Mouse (Mus musculus): ENCODE results near the gene Fut11. TPM values are rescaled to one million over a fixed set of nuclear protein-coding genes. Genes with fewer than 3 reads are reported as not detected.

Fut11 gene
- total and polyA plus RNA-seq, 3 experiments = 0.69 to 1.8 TPM; not detected in 1

DNA sequence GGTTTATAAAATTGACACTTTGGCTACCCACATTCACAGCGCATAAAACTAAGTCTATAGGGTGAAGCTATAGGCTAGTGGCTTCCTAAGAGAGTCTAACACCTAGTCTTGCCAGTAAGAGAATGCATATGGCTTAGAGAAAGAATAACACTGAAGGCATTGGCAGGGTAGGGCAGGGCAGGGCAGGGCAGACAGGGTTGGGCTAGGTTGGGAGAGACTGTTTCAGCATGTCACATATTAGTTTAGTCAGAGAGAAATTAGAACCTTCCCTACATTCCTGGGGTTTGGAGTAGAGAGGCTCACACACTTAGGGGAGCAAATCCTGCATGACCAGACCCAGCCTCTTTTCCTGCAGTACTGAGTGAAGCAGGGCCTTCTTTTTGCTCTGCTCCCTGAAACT lies 27.3 kb upstream of the Fut11 start:
- no peaks in the 10 kb centered on the region for H3K36me3 ChIP-seq (ENCODE audit: control insufficient read depth in 1 of 2, insufficient read depth in 2 of 2, low read length in 2 of 2)
- H3K4me3 ChIP-seq (ENCODE audit: control insufficient read depth in 1 of 2, insufficient read depth in 1 of 2, low read depth in 2 of 2, low read length in 2 of 2) = no peak overlapping the region
- H3K9ac ChIP-seq (ENCODE audit: control insufficient read depth, low read depth, low read length, poor library complexity, severe bottlenecking) = no peak overlapping the region
- DNase-seq (ENCODE audit: low read depth, low spot score) = no peak
- H3K79me2 ChIP-seq (ENCODE audit: control insufficient read depth, insufficient read depth, low read length, poor library complexity) = no peaks in the 10 kb centered on the region
- no peak overlapping the region for H3K27ac ChIP-seq (ENCODE audit: control insufficient read depth, low read depth, low read length)
- peaks cover 0 to 14% of the 10 kb centered on the region in 2 experiments; a peak in 1 of 4 replicates for H3K27me3 ChIP-seq (ENCODE audit: control insufficient read depth in 1 of 2, insufficient read depth in 2 of 2, low read length in 2 of 2)
- TF ChIP-seq MXI1 (IDR thresholded peaks at IDR 0.05; ENCODE audit: low read depth, low read length) (no peak), GATA1 (IDR thresholded peaks at IDR 0.05; ENCODE audit: low read depth, low read length) (no peak), JUND (IDR thresholded peaks at IDR 0.05; ENCODE audit: low read depth, low read length) (no peak), TAL1 (IDR thresholded peaks at IDR 0.05; ENCODE audit: low read length) (no peak)
- H3K4me1 ChIP-seq (ENCODE audit: control insufficient read depth in 1 of 2, insufficient read depth in 2 of 2, low read length in 2 of 2) = no peaks in the 10 kb centered on the region
- no peaks in the 10 kb centered on the region for H3K9me3 ChIP-seq (replicated peaks; ENCODE audit: insufficient read depth, low read length)

- Histone ChIP-seq H3K4me3 (ENCODE audit: control insufficient read depth in 1 of 2, insufficient read depth in 1 of 2, low read depth in 2 of 2, low read length in 2 of 2) (no peak within 1 kb of the TSS), H3K79me2 (ENCODE audit: control insufficient read depth, insufficient read depth, low read length, poor library complexity) (no peaks in the 10 kb centered on the region; the same call in 1 of the 2 replicates), H3K27me3 (ENCODE audit: control insufficient read depth in 1 of 2, insufficient read depth in 2 of 2, low read length in 2 of 2) (peaks cover 0 to 13% of the 10 kb centered on the region in 2 experiments; a peak in 1 of 4 replicates), H3K36me3 (ENCODE audit: control insufficient read depth in 1 of 2, insufficient read depth in 2 of 2, low read length in 2 of 2) (peaks cover 0 to 3% of the 10 kb centered on the region in 2 experiments; a peak in 2 of 4 replicates), H3K9me3 (replicated peaks; ENCODE audit: insufficient read depth, low read length) (no peaks in the 10 kb centered on the region), H3K4me1 (ENCODE audit: control insufficient read depth in 1 of 2, insufficient read depth in 2 of 2, low read length in 2 of 2) (peaks cover 1 to 2% of the 10 kb centered on the region in 2 experiments; a peak in 2 of 4 replicates), H3K27ac (ENCODE audit: control insufficient read depth, low read depth, low read length) (no peak within 1 kb of the TSS), H3K9ac (ENCODE audit: control insufficient read depth, low read depth, low read length, poor library complexity, severe bottlenecking) (no peak within 1 kb of the TSS)
- TF ChIP-seq MAX (IDR thresholded peaks at IDR 0.05; ENCODE audit: low read length) = no peak
- no peak for TF ChIP-seq ZKSCAN1 (IDR thresholded peaks at IDR 0.05; ENCODE audit: low read depth, low read length)
- no peak for TF ChIP-seq ZMIZ1 (IDR thresholded peaks at IDR 0.05; ENCODE audit: low read depth, low read length)
- no peak for TF ChIP-seq E2F4 (IDR thresholded peaks at IDR 0.05; ENCODE audit: borderline replicate concordance, low read depth, low read length)
- TF ChIP-seq UBTF (IDR thresholded peaks at IDR 0.05; ENCODE audit: borderline replicate concordance, insufficient read depth, low read depth, low read length) = no peak
- TF ChIP-seq MAZ (IDR thresholded peaks at IDR 0.05; ENCODE audit: low read depth, low read length) = no peak
- TF ChIP-seq ZNF384 (IDR thresholded peaks at IDR 0.05; ENCODE audit: low read depth, low read length) = no peak
- TF ChIP-seq RAD21 (IDR thresholded peaks at IDR 0.05; ENCODE audit: low read depth, low read length) = no peak
- TF ChIP-seq SMC3 (IDR thresholded peaks at IDR 0.05; ENCODE audit: low read depth, low read length) = no peak
- DNase-seq (ENCODE audit: low read depth, low spot score) = no peak
Measured at GRCm38 (mm10) chr14:20668154-20668810, 26.5 kb upstream of the Fut11 start, which contains the start of gene Synpo2l. Synpo2l (minus strand) TSS chr14:20668354.

DNA sequence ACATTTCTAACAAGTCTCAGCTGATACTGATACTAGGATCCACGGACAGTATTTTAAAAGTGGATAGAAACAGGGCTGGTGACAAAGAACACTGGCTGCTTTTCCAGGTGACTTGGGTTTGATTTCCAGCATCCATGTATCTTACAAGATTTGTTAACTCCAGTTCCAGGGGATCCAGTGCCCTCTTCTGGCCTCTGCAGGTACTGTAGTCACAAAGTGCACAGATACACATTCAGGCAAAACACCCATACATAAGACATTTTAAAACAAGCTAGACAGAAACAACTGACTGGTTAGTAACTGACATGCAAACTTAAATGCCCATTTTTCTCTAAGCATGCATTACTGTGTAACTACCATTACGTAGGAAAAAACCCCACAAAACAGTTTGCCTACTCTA lies 21.8 kb upstream of the Fut11 start:
- peaks cover 8 to 11% of the 10 kb centered on the region in 2 experiments for H3K4me1 ChIP-seq (ENCODE audit: control insufficient read depth in 1 of 2, insufficient read depth in 2 of 2, low read length in 2 of 2)
- H3K27me3 ChIP-seq (ENCODE audit: control insufficient read depth in 1 of 2, insufficient read depth in 2 of 2, low read length in 2 of 2) = no peaks in the 10 kb centered on the region
- H3K36me3 ChIP-seq (ENCODE audit: control insufficient read depth in 1 of 2, insufficient read depth in 2 of 2, low read length in 2 of 2) = peaks cover 12 to 19% of the 10 kb centered on the region in 2 experiments
- peaks cover 17% of the 10 kb centered on the region for H3K79me2 ChIP-seq (ENCODE audit: control insufficient read depth, insufficient read depth, low read length, poor library complexity)
- DNase-seq (ENCODE audit: low read depth, low spot score) = peak; percentile 88
- no peaks in the 10 kb centered on the region for H3K9me3 ChIP-seq (replicated peaks; ENCODE audit: insufficient read depth, low read length)
- H3K4me3 ChIP-seq (ENCODE audit: control insufficient read depth in 1 of 2, insufficient read depth in 1 of 2, low read depth in 2 of 2, low read length in 2 of 2) = peak overlapping the region in 1 of 2 experiments; percentile 54; a peak in 1 of 4 replicates
- peak overlapping the region; percentile 77 for H3K9ac ChIP-seq (ENCODE audit: control insufficient read depth, low read depth, low read length, poor library complexity, severe bottlenecking)
- H3K27ac ChIP-seq (ENCODE audit: control insufficient read depth, low read depth, low read length) = peak overlapping the region; percentile 59
- TF ChIP-seq MYC (IDR thresholded peaks at IDR 0.05; ENCODE audit: low read depth, low read length) (peak; percentile 71; the same call in 1 of the 2 replicates), RCOR1 (IDR thresholded peaks at IDR 0.05; ENCODE audit: low read depth, low read length) (no peak), POLR2AphosphoS5 (IDR thresholded peaks at IDR 0.05; ENCODE audit: borderline replicate concordance, low read depth, low read length) (no peak), CHD2 (IDR thresholded peaks at IDR 0.05; ENCODE audit: low read length) (no peak), POLR2AphosphoS2 (IDR thresholded peaks at IDR 0.05; ENCODE audit: low read length) (no peak; the same call in 1 of the 2 replicates), GATA1 (IDR thresholded peaks at IDR 0.05; ENCODE audit: low read depth, low read length) (no peak), RAD21 (IDR thresholded peaks at IDR 0.05; ENCODE audit: low read depth, low read length) (peak; percentile 66), ZKSCAN1 (IDR thresholded peaks at IDR 0.05; ENCODE audit: low read depth, low read length) (no peak), NRF1 (IDR thresholded peaks at IDR 0.05; ENCODE audit: insufficient read depth, low read depth, low read length, poor library complexity, severe bottlenecking) (no peak), ETS1 (IDR thresholded peaks at IDR 0.05; ENCODE audit: low read depth, low read length) (0 out of 2 replicates have a peak, but pooled peaks have one; percentile 39), MXI1 (IDR thresholded peaks at IDR 0.05; ENCODE audit: low read depth, low read length) (0 out of 2 replicates have a peak, but pooled peaks have one; percentile 20), GABPA (IDR thresholded peaks at IDR 0.05; ENCODE audit: low read depth, low read length) (no peak), ZC3H11A (IDR thresholded peaks at IDR 0.05; ENCODE audit: low read depth, low read length) (peak; percentile 40), TCF12 (IDR thresholded peaks at IDR 0.05; ENCODE audit: low read depth, low read length) (no peak), EP300 (IDR thresholded peaks at IDR 0.05; ENCODE audit: low read depth in 1 of 2, low read length in 2 of 2) (peak; percentile 8 to 15; a peak in 1 of 4 replicates)

Data from MEL (cell line).